ENCODE assay signal across 12 mouse cellular contexts in genomic region chr6:28823375-28823774, GRCm38 (mm10). TPM values are rescaled to one million over a fixed set of nuclear protein-coding genes. Genes with fewer than 3 reads are reported as not detected.
"Had no signal": no experiment of that assay in that cellular context is flagged by ENCODE, and none has a peak within 500 bp of the region (broad histone marks: within the 10 kb centered on the region; RNA-seq: fewer than 3 reads in every experiment).

No protein-coding gene starts in this region.

- DNase-seq: kidney, adult 8-10 months; kidney, postnatal 10 days; kidney, postnatal 4 days; layer of hippocampus, postnatal 36 days; liver, embryonic 13.5 days; midbrain, embryonic 14.5 days; retina, postnatal 1 day; right cerebral cortex, postnatal 25 days; spleen, adult 18-20 months; thymus, postnatal 36 days had no signal

RNA-seq across cellular contexts. Expression of gene Lrrc4, which starts 8.2 kb away (rescaled TPM):
- total RNA-seq: liver, adult 2 months; megakaryocyte progenitor cell, adult 5-6 weeks had no signal
